ENCODE assay signal across 28 mouse cellular contexts in the genomic region with DNA sequence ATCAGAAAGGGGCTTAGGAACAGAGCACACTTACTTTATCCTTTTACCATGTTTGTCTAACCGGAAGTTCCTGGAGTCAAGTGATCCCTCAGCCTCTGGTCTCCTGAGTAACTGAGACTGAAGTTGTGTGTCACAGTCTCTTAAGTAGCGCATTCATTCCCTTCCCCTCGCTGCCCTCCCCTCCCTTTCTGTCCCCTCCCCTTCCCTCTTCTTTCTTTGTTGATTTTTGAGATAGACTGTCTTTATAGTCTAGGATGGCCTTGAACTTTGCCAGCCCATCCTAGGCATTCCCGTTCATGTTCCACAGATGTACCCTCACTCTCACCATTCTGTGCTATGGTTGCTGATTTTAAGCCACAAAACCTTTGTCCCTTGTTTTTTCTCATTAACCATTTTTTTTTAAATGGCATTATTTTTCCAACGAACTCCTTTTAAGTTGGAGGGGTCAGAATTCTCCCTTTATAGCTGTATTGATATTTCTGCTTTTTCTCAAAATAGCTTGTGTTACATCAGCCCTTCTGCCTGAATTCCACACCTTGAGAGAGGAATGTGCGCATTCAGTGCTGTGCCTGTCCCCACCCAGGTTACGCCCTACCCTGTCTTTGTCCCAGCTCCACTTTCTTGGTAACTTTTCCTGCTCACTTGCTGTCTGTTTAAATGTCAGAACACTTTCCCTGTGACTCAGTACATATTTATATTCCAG.
DNase-seq lines count a peak whose midpoint lies in the region; ATAC-seq and TF ChIP-seq lines count a peak whose summit lies in the region.
"Had no signal": no experiment of that assay in that cellular context is flagged by ENCODE, and none has a peak within 500 bp of the region (broad histone marks: within the 10 kb centered on the region; RNA-seq: fewer than 3 reads in every experiment).

No protein-coding gene starts in this region.

- no peak overlapping the region for H3K4me3 ChIP-seq in lung, postnatal 0 days (ENCODE audit: low read depth, low read length)
- H3K4me3 ChIP-seq in lung, adult 2 months (replicated peaks; ENCODE audit: extremely low read depth, low read depth, low read length): no peak overlapping the region
- no peak overlapping the region for H3K4me3 ChIP-seq in intestine, embryonic 15.5 days (replicated peaks)
- no peak overlapping the region for H3K4me3 ChIP-seq in stomach, postnatal 0 days (ENCODE audit: low read depth, low read length)
- H3K4me3 ChIP-seq: embryonic facial prominence, embryonic 12.5 days; gastrocnemius, adult 2 months; heart, embryonic 13.5 days; hindbrain, embryonic 10.5 days; limb, embryonic 10.5 days; limb, embryonic 15.5 days; liver, embryonic 13.5 days; midbrain, embryonic 13.5 days had no signal

- no peaks in the 10 kb centered on the region for H3K27me3 ChIP-seq in lung, postnatal 0 days (replicated peaks; ENCODE audit: insufficient read depth, low read length)
- no peaks in the 10 kb centered on the region for H3K27me3 ChIP-seq in intestine, embryonic 15.5 days (replicated peaks)
- H3K27me3 ChIP-seq in stomach, postnatal 0 days (ENCODE audit: control insufficient read depth, insufficient read depth, low read length): no peaks in the 10 kb centered on the region
- H3K27me3 ChIP-seq: embryonic facial prominence, embryonic 12.5 days; heart, embryonic 13.5 days; limb, embryonic 15.5 days; liver, embryonic 13.5 days; midbrain, embryonic 13.5 days had no signal

- H3K9ac ChIP-seq in lung, postnatal 0 days (replicated peaks; ENCODE audit: low read depth): no peak overlapping the region
- no peak overlapping the region for H3K9ac ChIP-seq in intestine, embryonic 15.5 days
- H3K9ac ChIP-seq in stomach, postnatal 0 days (ENCODE audit: low read length): no peak overlapping the region
- H3K9ac ChIP-seq: embryonic facial prominence, embryonic 12.5 days; heart, embryonic 13.5 days; limb, embryonic 15.5 days; liver, embryonic 13.5 days; midbrain, embryonic 13.5 days had no signal

- DNase-seq in lung, postnatal 0 days (ENCODE audit: low spot score): peak; percentile 16
- DNase-seq in lung, adult 2 months: no peak
- DNase-seq in R1 (ENCODE audit: low read depth, low spot score): peak; percentile 97
- DNase-seq in stomach, postnatal 0 days (ENCODE audit: low spot score): no peak
- no peak for DNase-seq in frontal cortex, postnatal 10 days (ENCODE audit: low spot score in 2 of 2)
- no peak for DNase-seq in urinary bladder, adult 2 months (ENCODE audit: low spot score)
- no peak for DNase-seq in gastrocnemius, postnatal 10 days
- DNase-seq: adrenal gland, adult 2 months; cerebellum, adult 9-11 months; embryo, embryonic 11 days; gastrocnemius, adult 2 months; heart, postnatal 14 days; kidney, adult 18-20 months; layer of hippocampus, postnatal 36 days; liver, embryonic 13.5 days; lung, adult 18-20 months; thymus, postnatal 14 days had no signal

- no peak overlapping the region for H3K4me2 ChIP-seq in lung, postnatal 0 days (replicated peaks; ENCODE audit: low read depth, low read length)
- H3K4me2 ChIP-seq in intestine, embryonic 15.5 days (replicated peaks): no peak overlapping the region
- no peak overlapping the region for H3K4me2 ChIP-seq in stomach, postnatal 0 days (replicated peaks; ENCODE audit: low read depth)
- H3K4me2 ChIP-seq: embryonic facial prominence, embryonic 12.5 days; heart, embryonic 13.5 days; limb, embryonic 15.5 days; liver, embryonic 13.5 days; midbrain, embryonic 13.5 days had no signal

- H3K9me3 ChIP-seq in lung, postnatal 0 days (ENCODE audit: low read length): no peaks in the 10 kb centered on the region
- H3K9me3 ChIP-seq in intestine, embryonic 15.5 days: no peaks in the 10 kb centered on the region
- H3K9me3 ChIP-seq in stomach, postnatal 0 days (ENCODE audit: control insufficient read depth, low read length): no peaks in the 10 kb centered on the region
- H3K9me3 ChIP-seq: embryonic facial prominence, embryonic 12.5 days; G1E; heart, embryonic 13.5 days; hindbrain, embryonic 10.5 days; limb, embryonic 10.5 days; limb, embryonic 15.5 days; liver, embryonic 13.5 days; midbrain, embryonic 13.5 days had no signal

- H3K4me1 ChIP-seq in lung, postnatal 0 days (ENCODE audit: insufficient read depth, low read depth, low read length): no peaks in the 10 kb centered on the region
- H3K4me1 ChIP-seq in lung, adult 2 months (ENCODE audit: control insufficient read depth, insufficient read depth, low read length): no peaks in the 10 kb centered on the region
- H3K4me1 ChIP-seq in intestine, embryonic 15.5 days (replicated peaks): no peaks in the 10 kb centered on the region
- no peaks in the 10 kb centered on the region for H3K4me1 ChIP-seq in stomach, postnatal 0 days (replicated peaks; ENCODE audit: control insufficient read depth, insufficient read depth)
- H3K4me1 ChIP-seq: embryonic facial prominence, embryonic 12.5 days; heart, embryonic 13.5 days; hindbrain, embryonic 10.5 days; limb, embryonic 10.5 days; limb, embryonic 15.5 days; liver, embryonic 13.5 days; midbrain, embryonic 13.5 days had no signal

- no peak overlapping the region for H3K27ac ChIP-seq in lung, postnatal 0 days (ENCODE audit: low read length)
- H3K27ac ChIP-seq in intestine, embryonic 15.5 days: no peak overlapping the region
- no peak overlapping the region for H3K27ac ChIP-seq in stomach, postnatal 0 days (replicated peaks)
- H3K27ac ChIP-seq: embryonic facial prominence, embryonic 12.5 days; gastrocnemius, adult 2 months; heart, embryonic 13.5 days; hindbrain, embryonic 10.5 days; hindbrain, postnatal 0 days; kidney, postnatal 0 days; limb, embryonic 10.5 days; limb, embryonic 15.5 days; liver, embryonic 13.5 days; midbrain, embryonic 13.5 days had no signal

- WGBS in lung, postnatal 0 days: 71% methylated on average over 7 of the region's 7 CpGs
- WGBS in lung, adult 2 months: 79% methylated on average over 7 of the region's 7 CpGs
- 58% methylated on average over 7 of the region's 7 CpGs for WGBS in intestine, embryonic 15.5 days
- 67% methylated on average over 7 of the region's 7 CpGs for WGBS in stomach, postnatal 0 days

- no peak for TF ChIP-seq EP300 in lung, postnatal 0 days (IDR thresholded peaks at IDR 0.05)
- no peak for TF ChIP-seq EP300 in stomach, postnatal 0 days (optimal IDR thresholded peaks at IDR 0.05)

- ATAC-seq in lung, postnatal 0 days: no peak
- peak; percentile 92 for ATAC-seq in intestine, embryonic 15.5 days
- peak; percentile 71; the same call in 1 of the 2 replicates for ATAC-seq in stomach, postnatal 0 days (ENCODE audit: low FRiP score, low TSS enrichment)
- ATAC-seq: forebrain, embryonic 14.5 days; hindbrain, postnatal 0 days; midbrain, embryonic 13.5 days had no signal

- TF ChIP-seq POLR2A in lung, adult 2 months (IDR thresholded peaks at IDR 0.05; ENCODE audit: borderline replicate concordance, extremely low read depth, low read depth, low read length): no peak

- TF ChIP-seq CTCF in lung, postnatal 0 days (IDR thresholded peaks at IDR 0.05): no peak
- no peak for TF ChIP-seq CTCF in lung, adult 2 months (IDR thresholded peaks at IDR 0.05; ENCODE audit: insufficient read depth, low read length)
- no peak for TF ChIP-seq CTCF in stomach, postnatal 0 days (IDR thresholded peaks at IDR 0.05; ENCODE audit: low read depth)

- H3K36me3 ChIP-seq in lung, postnatal 0 days (ENCODE audit: insufficient read depth, low read length): no peaks in the 10 kb centered on the region
- H3K36me3 ChIP-seq in intestine, embryonic 15.5 days: no peaks in the 10 kb centered on the region
- H3K36me3 ChIP-seq in stomach, postnatal 0 days (ENCODE audit: control insufficient read depth, insufficient read depth, low read length): no peaks in the 10 kb centered on the region
- H3K36me3 ChIP-seq: embryonic facial prominence, embryonic 12.5 days; G1E; heart, embryonic 13.5 days; hindbrain, embryonic 10.5 days; limb, embryonic 10.5 days; limb, embryonic 15.5 days; liver, embryonic 13.5 days; midbrain, embryonic 13.5 days had no signal

Comparison
In these comparisons a context has a peak if more than half of its experiments do, and no peak if none do; other contexts are left out.
1. DNase-seq: peak in lung, postnatal 0 days (single experiment) and R1 (single experiment); none in lung, adult 2 months (single experiment), stomach, postnatal 0 days (single experiment), frontal cortex, postnatal 10 days (0 of 2), urinary bladder, adult 2 months (single experiment) and gastrocnemius, postnatal 10 days (single experiment).